Mouse (Mus musculus) left cerebral cortex, postnatal 10 days (tissue): ENCODE measurements around the gene Mllt6. TPM values are rescaled to one million over a fixed set of nuclear protein-coding genes. Genes with fewer than 3 reads are reported as not detected.

Experiments used
- DNase-seq, 2 experiments: peaks; one replicate each; pipeline ENCODE4 v3.0.0; 2021 to 2022; ENCODE audit warnings: low spot score in 2 of 2, mixed read lengths in 1 of 2; ENCODE audit errors: extremely low spot score in 1 of 2
- intact Hi-C: fragments of 180-260 bp; cut with DNase I; formaldehyde crosslinking; loops from one replicate; pipeline ENCODE4 v1.15.1; 2025
- total RNA-seq, 2 experiments: library from RNA; stranded (reverse); gene quantifications; 2 replicates each; pipeline ENCODE4 v1.2.3; 2021

Mllt6 gene
- total RNA-seq, 2 experiments from 2014 or later, result 66.9 to 71.6 TPM

GRCm38 (mm10) chr11:97684063-97684680, 21.0 kb downstream of the Mllt6 start:
- no peak for DNase-seq
- intact Hi-C loops, result no loop called here

GRCm38 (mm10) chr11:97684766-97685165, 21.6 kb downstream of the Mllt6 start:
- no peak for DNase-seq
- intact Hi-C loops, result no loop called here

DNA sequence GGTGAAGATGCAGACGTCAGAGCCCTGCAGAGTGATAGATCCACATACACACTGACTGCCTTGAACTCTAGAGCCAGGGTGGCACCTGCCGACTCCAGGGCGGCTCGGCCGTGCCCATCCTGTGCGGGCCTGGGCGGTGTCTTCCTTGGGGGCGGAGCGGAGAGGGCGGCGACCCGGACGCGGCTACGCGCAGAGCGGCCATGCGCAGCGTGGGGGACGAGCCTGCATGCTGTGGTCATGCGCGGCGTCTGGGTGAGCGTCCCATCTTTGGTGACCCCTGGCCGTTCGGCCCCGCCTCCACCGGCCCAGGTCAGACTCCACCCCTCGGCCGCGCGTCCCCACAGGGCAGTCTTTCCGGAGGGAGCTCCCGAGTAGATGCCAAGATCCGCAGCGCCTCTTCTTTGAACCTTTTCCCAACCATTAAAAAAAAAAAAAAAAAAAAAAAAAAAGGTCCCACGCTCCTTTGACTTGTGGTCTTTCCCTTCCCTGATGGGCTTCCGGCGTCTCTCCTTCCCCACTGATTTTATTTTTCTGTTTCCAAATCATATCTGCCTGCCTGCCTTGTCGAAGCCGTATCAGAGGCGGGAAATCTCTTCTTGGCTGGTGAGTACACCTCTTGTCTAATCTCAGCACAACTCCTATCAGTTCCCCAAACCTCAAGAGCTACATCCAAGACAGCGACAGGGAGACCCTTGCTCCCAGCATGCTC, 22.6 kb downstream of the Mllt6 start, which contains the start of gene Cisd3:
Gene Cisd3, plus strand, starts transcription at position 214 of the 709 bp plus-strand sequence.
- intact Hi-C loops, result no loop called here
- DNase-seq, result peak; percentile 73 to 94

DNA sequence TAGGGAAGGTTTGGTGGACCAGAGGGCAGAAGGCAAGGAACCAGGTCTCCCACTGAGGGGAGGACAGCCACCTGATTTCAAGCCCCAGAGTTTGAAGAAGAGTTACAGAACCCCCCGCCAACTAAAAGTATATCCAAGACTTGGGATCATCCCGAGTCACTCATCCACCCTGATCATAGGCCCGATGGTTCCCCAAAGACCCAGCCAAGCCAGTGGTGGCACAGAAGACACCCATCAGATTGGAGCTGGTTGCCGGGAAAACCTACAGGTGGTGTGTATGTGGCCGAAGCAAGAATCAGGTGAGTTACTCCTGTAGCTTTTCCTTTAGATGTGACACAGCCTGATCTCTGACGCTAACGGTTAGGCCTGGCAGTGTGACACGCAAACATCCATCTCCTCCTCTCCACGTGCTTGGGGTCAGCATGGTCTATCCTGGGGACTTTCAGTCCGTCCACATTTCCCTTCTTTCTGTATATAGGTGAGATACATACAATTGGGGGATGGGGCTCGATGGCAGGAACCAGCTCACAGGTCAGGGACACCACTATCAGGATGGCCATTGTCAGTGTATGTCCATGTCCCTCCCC, 23.2 kb downstream of the Mllt6 start:
- intact Hi-C loops, result no loop called here
- no peak for DNase-seq

DNA sequence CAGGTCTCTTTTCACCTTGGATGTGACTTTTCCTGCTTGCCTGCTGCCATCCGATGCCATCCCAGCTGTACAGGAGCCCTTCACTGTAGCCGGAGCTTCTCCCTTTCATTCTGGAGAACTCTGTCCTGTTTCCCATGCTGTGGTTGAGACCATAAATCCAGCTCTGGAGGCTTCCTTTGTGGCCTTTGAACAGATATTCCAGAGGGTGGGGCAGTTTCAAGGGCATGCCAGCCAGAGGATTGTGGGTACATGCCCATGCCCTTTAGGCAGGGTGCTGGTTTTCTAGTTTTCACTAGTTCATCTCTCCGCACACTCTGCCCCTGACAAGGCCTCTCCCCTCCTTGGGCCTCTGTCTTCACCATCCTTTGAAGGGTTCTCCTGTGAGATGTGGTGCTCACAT, 23.8 kb downstream of the Mllt6 start:
- intact Hi-C loops, result no loop called here
- DNase-seq, result no peak

GRCm38 (mm10) chr11:97689861-97690260, 26.6 kb downstream of the Mllt6 start:
- DNase-seq, result peak; percentile 49 to 77
- intact Hi-C loops, result loop anchor here (5.0 kb wide), 1 partner anchor 43 kb away; no protein-coding TSS in a partner anchor

DNA sequence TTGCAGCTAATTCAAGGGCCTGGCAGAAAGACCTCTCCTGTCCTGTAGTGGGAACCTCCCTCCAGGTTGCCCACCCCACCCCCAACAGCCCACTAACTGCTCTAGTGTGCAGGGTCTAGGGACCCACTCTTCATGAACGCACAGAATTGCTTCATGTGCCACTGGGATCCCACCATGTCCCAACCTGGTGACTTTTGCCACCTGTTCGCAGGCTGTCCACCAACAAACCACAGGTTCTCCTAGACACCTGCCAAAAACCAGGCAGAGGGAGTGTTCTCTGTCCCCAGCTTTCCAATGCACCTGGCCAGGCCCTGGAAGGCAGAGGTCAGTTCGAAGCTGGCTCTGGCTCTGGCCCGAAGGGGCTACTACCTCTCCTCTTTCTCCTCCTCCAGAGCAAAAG, 31.2 kb downstream of the Mllt6 start:
- intact Hi-C loops, result loop anchor here (5.0 kb wide), 1 partner anchor 47 kb away; no protein-coding TSS in a partner anchor
- DNase-seq, result no peak

DNA sequence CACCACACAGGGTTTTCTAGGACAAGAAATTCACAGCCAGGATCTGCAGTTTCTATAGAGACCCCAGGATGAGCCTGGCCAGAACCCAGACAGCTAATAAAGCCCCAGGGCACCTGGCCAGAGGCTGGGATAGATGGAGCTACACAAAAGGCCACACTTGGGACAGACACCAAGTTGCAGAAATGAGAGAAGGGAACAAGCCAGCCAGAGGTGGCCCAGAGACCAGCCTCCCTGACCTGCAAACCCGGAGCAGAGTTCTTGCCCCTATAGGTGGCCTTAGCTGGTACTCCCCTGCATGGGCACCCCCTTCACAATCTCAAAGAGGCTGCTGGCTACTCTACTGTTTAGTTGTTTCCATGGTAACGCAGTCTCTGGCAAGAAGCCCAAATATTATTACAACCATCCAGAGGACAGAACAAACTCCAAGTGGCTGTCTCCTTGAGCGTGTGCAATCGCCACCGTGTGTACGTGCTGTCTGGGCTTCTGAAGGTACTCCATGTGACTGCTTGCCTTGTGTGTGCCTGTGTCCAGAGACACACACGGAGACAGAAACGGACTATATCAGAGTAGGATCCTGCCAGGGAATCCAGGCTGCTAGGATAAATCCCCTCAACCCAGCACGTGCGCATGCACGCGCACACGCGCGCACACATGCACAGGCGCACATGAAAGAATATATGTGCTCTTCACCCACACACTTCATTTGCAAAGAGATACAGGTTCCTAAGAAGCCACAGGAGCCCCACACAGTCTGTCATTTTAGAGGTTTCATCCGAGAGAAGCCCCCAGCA, 31.9 kb downstream of the Mllt6 start:
- peak; percentile 58 to 75 for DNase-seq
- intact Hi-C loops, result loop anchor here (5.0 kb wide), 3 partner anchors 33 to 203 kb away; partner anchors contain the start of gene Mllt6

DNA sequence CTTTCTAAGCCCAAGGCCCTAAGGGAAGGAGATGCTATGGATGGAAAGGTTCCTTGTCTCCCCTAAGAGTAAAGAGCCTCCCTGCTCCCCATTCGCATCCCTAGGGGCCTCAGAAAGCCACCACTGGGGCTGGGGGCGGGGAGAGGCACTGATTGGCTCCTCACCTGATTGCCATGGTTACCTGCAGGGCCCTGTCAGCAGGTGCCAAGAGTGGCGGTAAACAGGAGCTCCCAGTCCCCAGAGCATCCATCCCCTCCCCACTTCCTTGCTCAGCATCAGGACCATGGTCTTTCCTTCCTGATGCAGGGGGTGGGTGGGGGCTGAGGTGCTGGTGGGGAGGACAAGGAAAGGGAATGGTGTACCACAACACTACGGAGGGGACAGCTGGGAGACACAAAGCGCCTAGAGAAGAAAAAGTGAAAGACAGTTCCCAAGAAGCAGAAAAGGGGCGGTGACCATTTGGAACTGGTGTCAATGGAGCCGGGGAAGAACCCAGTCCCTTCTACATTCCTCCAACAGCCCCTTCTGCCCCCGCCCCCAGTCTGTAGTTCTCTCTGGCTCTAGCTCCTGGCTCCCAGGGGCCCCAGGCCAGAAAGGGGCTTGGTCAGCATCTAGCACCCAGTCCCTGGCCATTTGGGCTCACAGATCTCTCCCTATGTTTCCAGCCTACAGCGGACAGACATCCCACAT, 32.6 kb downstream of the Mllt6 start:
- intact Hi-C loops, result loop anchor here (5.0 kb wide), 2 partner anchors 34 to 204 kb away; partner anchors contain the start of gene Mllt6
- DNase-seq, result peak in 1 of 2 experiments; percentile 65

DNA sequence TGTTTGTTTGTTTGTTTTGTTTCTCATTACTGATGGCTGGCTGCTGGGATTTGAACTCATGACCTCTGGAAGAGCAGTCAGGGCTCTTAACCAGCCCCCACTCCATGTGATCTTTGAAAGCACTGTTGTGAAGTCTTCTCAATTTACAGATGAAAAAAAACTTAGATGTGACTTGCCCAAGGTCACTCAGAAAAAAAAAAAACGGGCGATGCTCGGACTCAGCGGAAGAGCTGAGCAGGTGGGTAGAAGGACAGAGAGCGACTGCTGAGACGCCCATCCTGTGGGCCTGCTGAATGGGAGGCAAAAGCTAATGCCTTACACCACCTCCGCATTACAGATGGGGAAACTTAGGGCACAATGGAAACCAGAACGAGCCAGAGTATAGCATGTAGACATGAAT, 33.5 kb downstream of the Mllt6 start:
- intact Hi-C loops, result loop anchor here (5.0 kb wide), 2 partner anchors 34 to 204 kb away; partner anchors contain the start of gene Mllt6
- no peak for DNase-seq

- intact Hi-C loops, result loop anchor here (5.0 kb wide), 2 partner anchors 35 to 205 kb away; partner anchors contain the start of gene Mllt6
- no peak for DNase-seq
Measured at GRCm38 (mm10) chr11:97697199-97697890, 34.1 kb downstream of the Mllt6 start.

GRCm38 (mm10) chr11:97697891-97698529, 34.8 kb downstream of the Mllt6 start:
- no peak for DNase-seq
- intact Hi-C loops, result loop anchor here (5.0 kb wide), 2 partner anchors 36 to 206 kb away; partner anchors contain the start of gene Mllt6

DNA sequence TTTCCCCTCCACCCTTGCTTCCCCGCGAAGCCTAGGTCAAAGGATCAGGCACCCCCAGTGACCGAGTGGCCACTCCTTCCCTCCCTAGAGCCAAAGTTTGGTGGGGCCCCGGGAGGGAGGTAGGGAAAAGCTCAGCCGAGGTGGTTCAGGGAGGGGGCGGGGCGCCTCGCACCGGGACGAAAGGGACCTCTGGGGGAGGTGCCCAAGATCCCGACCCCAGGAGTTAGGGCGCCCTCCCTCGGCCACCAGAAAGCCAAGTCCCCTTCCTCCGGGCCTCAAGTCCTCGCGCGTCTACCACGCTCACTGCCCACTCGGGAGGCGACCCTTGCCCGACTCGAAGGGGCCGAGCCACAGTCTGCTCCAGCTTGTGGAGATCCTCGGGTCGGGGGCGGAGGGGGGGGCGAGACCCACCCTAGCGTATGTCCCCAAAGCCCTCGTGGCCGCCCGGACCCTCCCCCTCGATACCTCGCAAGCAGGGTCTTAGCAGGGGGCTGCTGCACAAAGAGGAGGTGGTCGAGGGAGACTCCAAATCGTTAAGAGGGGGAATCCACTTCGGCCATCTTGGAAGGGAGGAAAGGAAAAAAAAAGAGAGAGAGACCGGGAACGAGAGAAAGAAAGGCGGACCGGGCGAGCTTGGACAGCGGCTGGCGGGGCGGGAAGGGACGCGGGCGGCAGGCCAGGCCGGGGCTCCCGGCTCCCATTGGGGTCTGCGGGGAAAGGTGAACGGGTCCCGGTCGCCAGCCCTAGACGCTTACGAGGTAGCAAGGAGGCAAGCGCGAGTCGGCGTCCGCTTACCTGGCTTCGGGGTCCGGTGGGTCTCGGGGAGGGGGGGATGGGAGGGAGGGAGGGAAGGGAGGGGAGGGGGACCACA, 35.8 kb downstream of the Mllt6 start:
- DNase-seq, result peak; percentile 42 to 89
- intact Hi-C loops, result loop anchor here (5.0 kb wide), 2 partner anchors 37 to 207 kb away; partner anchors contain the start of gene Mllt6

GRCm38 (mm10) chr11:97699626-97700002, 36.4 kb downstream of the Mllt6 start:
- peak; percentile 88 to 96 for DNase-seq
- intact Hi-C loops, result loop anchor here (5.0 kb wide), 3 partner anchors 37 to 207 kb away; partner anchors contain the start of genes Mllt6 and Pip4k2b

GRCm38 (mm10) chr11:97700003-97700745, 37.0 kb downstream of the Mllt6 start, which contains the start of gene Pcgf2:
Gene Pcgf2, minus strand, starts transcription at chr11:97700497.
- intact Hi-C loops, result loop anchor here (5.0 kb wide), 1 partner anchor 42 kb away; the partner anchor contains the start of gene Pip4k2b
- peak; percentile 63 to 92 for DNase-seq
